Mouse (Mus musculus): ENCODE measurements around the gene Ssbp3. TPM values are rescaled to one million over a fixed set of nuclear protein-coding genes. Genes with fewer than 3 reads are reported as not detected.

Ssbp3 gene
- polyA plus RNA-seq, 1 experiment from 2014 or later: 22.8 TPM

DNA sequence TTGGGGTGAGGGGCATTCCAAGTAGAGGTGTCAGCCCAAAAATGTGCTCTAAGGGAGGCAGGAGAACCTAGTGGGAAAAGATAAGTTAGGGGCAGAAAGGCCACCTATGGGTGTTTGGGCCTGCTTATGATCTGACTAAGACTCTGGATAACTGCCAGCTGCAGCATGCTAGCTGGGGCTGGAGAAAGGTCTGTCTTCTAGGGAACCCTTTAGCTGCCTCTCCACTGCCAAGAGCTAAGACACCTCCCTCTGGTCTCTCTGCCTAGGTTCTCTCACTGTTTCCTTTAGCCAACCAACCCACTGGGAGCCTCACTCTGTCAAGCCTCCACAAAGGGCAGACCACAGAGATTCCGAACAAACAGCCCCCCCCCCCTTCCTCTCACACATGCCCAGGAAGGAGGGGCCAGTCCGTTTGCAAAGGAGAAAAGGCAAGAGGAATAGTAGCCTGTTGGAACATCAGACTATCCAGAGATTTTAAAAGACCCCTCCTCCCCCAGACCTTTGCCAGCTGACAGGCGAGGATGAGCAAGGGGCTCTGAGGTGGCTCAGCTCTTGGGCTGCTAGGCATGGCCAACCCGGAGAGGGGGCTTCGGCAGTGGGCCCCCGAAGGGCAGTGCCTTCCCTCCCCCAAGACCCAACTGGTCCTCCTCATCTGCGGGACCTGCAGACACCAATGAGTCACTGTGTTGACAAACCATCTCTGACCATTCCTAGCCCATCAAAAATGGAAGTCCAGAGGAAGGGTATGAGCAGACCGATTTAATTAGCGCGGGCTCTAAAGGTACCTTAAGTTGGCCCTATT, 1.4 kb upstream of the Ssbp3 start:
- peak overlapping the region; percentile 92 for H3K4me3 ChIP-seq (ENCODE audit: low read depth, low read length)
- H3K9ac ChIP-seq (replicated peaks): peak overlapping the region; percentile 59
- H3K4me1 ChIP-seq (ENCODE audit: insufficient read depth): peaks cover 46% of the 10 kb centered on the region
- no peak; the same call in 1 of the 2 replicates for TF ChIP-seq EP300 (IDR thresholded peaks at IDR 0.05; ENCODE audit: low read depth)
- no peak for TF ChIP-seq CTCF (IDR thresholded peaks at IDR 0.05; ENCODE audit: low read depth)
- H3K9me3 ChIP-seq (ENCODE audit: low read length): no peaks in the 10 kb centered on the region
- WGBS (ENCODE audit: insufficient replicate concordance): 9% methylated on average over 10 of the region's 10 CpGs
- peaks cover 3% of the 10 kb centered on the region for H3K36me3 ChIP-seq (replicated peaks; ENCODE audit: insufficient read depth, low read length)
- H3K27me3 ChIP-seq (ENCODE audit: insufficient read depth, low read length): no peaks in the 10 kb centered on the region
- peak overlapping the region; percentile 91 for H3K27ac ChIP-seq (ENCODE audit: low read depth)
- peak; percentile 26 for ATAC-seq
- H3K4me2 ChIP-seq (ENCODE audit: low read depth, low read length): peak overlapping the region; percentile 100
- peak; percentile 64 for DNase-seq

DNA sequence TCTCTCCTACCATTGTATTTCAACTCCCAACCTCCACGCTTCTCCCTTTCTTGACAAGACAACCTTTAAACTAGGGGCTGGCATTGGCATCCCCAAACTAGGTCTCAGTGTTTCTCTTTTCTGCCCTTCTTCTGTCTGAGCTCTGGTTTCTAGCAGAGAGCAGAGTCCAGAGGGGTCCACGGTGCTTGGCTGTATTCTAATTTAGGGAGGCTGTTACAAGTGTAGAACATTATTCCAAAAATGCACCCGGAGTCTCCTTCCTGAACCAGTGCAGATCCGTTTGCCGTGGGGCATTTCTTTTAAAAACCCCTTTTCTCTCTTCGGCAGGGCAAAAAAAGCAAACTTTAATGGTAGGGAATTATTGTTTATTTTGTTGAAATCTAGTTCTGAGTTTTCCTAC, 704 bp upstream of the Ssbp3 start:
- 4% methylated on average over 6 of the region's 6 CpGs for WGBS (ENCODE audit: insufficient replicate concordance)
- DNase-seq: no peak
- H3K4me1 ChIP-seq (ENCODE audit: insufficient read depth): peaks cover 46% of the 10 kb centered on the region

DNA sequence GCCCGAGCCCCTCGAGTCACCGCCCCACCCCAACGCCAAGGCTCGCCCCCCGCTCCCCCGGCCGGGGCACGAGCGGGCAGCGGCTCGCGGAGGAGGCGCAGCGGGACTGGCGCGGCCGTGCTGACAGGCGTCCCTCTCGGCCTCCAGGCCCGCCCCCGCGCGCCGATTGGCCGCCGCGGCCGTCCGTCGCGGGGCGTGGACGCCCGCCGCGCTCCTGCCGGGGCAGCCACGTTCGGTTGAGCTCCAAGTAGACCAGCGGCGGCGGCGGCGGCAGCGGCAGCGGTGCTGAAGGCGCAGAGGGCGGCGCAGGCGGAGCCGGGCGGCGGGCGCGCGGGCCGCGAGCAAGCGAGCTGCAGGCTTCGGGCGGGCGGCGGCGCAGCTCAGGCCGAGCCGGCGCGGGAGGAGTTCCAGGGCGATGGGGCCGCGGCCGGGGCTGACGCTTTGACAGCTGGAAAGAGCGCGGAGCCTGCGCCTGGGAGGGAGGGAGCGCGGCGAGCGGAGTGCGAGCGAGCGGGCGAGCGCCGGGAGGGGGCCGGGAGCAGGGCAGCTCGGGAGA, 823 bp downstream of the Ssbp3 start:
- H3K36me3 ChIP-seq (replicated peaks; ENCODE audit: insufficient read depth, low read length): peaks cover 21% of the 10 kb centered on the region
- WGBS (ENCODE audit: insufficient replicate concordance): under 1% methylated on average over 15 of the region's 89 CpGs
- peaks cover 46% of the 10 kb centered on the region for H3K4me1 ChIP-seq (ENCODE audit: insufficient read depth)
- no peaks in the 10 kb centered on the region for H3K27me3 ChIP-seq (ENCODE audit: insufficient read depth, low read length)
- H3K4me3 ChIP-seq (ENCODE audit: low read depth, low read length): peak overlapping the region; percentile 92
- peak overlapping the region; percentile 100 for H3K4me2 ChIP-seq (ENCODE audit: low read depth, low read length)
- DNase-seq (peak; percentile 94), ATAC-seq (peak; percentile 88)
- H3K9ac ChIP-seq (replicated peaks): peak overlapping the region; percentile 97
- no peak for TF ChIP-seq CTCF (IDR thresholded peaks at IDR 0.05; ENCODE audit: low read depth)
- H3K27ac ChIP-seq (ENCODE audit: low read depth): peak overlapping the region; percentile 91
- H3K9me3 ChIP-seq (ENCODE audit: low read length): no peaks in the 10 kb centered on the region

More for the DNA sequence above, 704 bp upstream of the Ssbp3 start:
- ATAC-seq: no peak
- peak overlapping the region; percentile 91 for H3K27ac ChIP-seq (ENCODE audit: low read depth)
- no peaks in the 10 kb centered on the region for H3K27me3 ChIP-seq (ENCODE audit: insufficient read depth, low read length)
- no peak for TF ChIP-seq CTCF (IDR thresholded peaks at IDR 0.05; ENCODE audit: low read depth)
- peak overlapping the region; percentile 92 for H3K4me3 ChIP-seq (ENCODE audit: low read depth, low read length)
- H3K36me3 ChIP-seq (replicated peaks; ENCODE audit: insufficient read depth, low read length): peaks cover 8% of the 10 kb centered on the region
- peak overlapping the region; percentile 59 for H3K9ac ChIP-seq (replicated peaks)
- H3K4me2 ChIP-seq (ENCODE audit: low read depth, low read length): peak overlapping the region; percentile 100
- H3K9me3 ChIP-seq (ENCODE audit: low read length): no peaks in the 10 kb centered on the region

DNA sequence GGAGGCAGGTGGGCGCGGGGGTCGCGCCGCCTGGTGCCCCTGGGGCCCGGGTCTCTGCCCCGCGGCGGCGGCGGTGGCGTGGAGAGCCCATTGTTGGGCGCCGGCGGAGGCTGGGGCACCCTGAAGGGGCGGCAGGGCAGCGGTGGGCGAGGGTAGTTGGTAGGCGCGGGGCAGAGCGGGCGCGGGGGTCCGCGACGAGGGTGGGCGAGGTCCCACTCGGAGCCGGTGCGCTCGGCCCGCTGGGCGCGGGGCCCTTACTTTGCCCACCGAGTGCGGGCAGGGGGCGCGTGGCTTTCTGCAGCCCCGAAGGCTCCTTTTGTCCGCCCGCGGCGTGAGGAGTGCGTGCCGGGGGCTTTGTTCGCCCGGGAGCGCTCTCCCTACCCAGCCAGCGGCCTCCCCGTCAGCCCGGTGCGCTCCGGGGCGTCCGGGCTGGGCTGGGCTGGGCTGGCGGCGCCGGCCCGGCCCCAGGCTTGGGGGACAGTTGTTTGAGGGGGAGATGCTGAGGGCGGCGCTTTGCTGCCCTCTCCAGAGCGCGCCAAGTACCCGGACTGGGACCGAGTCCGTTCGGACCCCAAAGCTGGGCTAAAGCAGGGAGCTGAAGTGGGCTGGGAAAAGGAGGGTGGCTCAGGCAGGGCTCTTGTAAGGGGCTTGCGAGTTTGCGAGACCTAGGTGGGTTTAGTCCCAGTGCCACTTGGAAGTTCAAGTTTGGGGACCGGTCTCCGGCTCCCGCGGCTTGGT, 1.6 kb downstream of the Ssbp3 start:
- Histone ChIP-seq H3K9me3 (ENCODE audit: low read length) (no peaks in the 10 kb centered on the region), H3K27ac (ENCODE audit: low read depth) (peak overlapping the region; percentile 91), H3K27me3 (ENCODE audit: insufficient read depth, low read length) (no peaks in the 10 kb centered on the region), H3K4me2 (ENCODE audit: low read depth, low read length) (peak overlapping the region; percentile 100), H3K9ac (replicated peaks) (peak overlapping the region; percentile 97), H3K36me3 (replicated peaks; ENCODE audit: insufficient read depth, low read length) (peaks cover 29% of the 10 kb centered on the region), H3K4me3 (ENCODE audit: low read depth, low read length) (peak overlapping the region; percentile 92), H3K4me1 (ENCODE audit: insufficient read depth) (peaks cover 46% of the 10 kb centered on the region)
- TF ChIP-seq CTCF (IDR thresholded peaks at IDR 0.05; ENCODE audit: low read depth): no peak
- no peak for TF ChIP-seq EP300 (IDR thresholded peaks at IDR 0.05; ENCODE audit: low read depth)
- peak; percentile 52 for DNase-seq
- no peak for ATAC-seq
- WGBS (ENCODE audit: insufficient replicate concordance): under 1% methylated on average over 48 of the region's 73 CpGs

DNA sequence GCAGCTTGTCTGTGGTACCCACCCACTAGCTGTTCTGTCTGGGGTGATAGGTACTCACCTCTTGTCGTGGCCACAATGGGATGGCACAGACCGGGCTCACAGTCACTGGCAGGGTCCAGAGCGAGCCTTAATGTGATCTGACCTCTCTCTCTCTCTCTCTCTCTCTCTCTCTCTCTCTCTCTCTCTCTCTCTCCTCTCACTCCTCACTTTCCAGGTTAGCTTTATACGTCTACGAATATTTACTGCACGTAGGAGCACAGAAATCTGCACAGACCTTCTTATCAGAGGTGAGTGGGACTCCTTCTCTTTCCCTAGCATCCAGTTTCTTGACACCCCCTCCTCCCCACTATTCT, 2.2 kb downstream of the Ssbp3 start:
- H3K4me1 ChIP-seq (ENCODE audit: insufficient read depth): peaks cover 42% of the 10 kb centered on the region
- ATAC-seq: no peak
- peak overlapping the region; percentile 100 for H3K4me2 ChIP-seq (ENCODE audit: low read depth, low read length)
- H3K9ac ChIP-seq (replicated peaks): peak overlapping the region; percentile 97
- DNase-seq: no peak
- H3K36me3 ChIP-seq (replicated peaks; ENCODE audit: insufficient read depth, low read length): peaks cover 34% of the 10 kb centered on the region
- WGBS (ENCODE audit: insufficient replicate concordance): 20% methylated on average over 6 of the region's 6 CpGs
- TF ChIP-seq CTCF (IDR thresholded peaks at IDR 0.05; ENCODE audit: low read depth): no peak
- TF ChIP-seq EP300 (IDR thresholded peaks at IDR 0.05; ENCODE audit: low read depth): no peak
- no peaks in the 10 kb centered on the region for H3K27me3 ChIP-seq (ENCODE audit: insufficient read depth, low read length)
- no peak overlapping the region for H3K27ac ChIP-seq (ENCODE audit: low read depth)
- H3K9me3 ChIP-seq (ENCODE audit: low read length): no peaks in the 10 kb centered on the region
- H3K4me3 ChIP-seq (ENCODE audit: low read depth, low read length): peak overlapping the region; percentile 92
